Mouse (Mus musculus) hindbrain, embryonic 14.5 days (tissue): ENCODE data around the gene Nfic. TPM values are rescaled to one million over a fixed set of nuclear protein-coding genes. Genes with fewer than 3 reads are reported as not detected.

Experiments used
- ATAC-seq: fragments of 200-750 bp; cut with Nextera tagmentation; 2 replicates; pipeline ENCODE4 v1.8.0; 2017; ENCODE audit warnings: moderate number of reproducible peaks, mild to moderate bottlenecking, moderate TSS enrichment, moderate library complexity; ENCODE audit not compliant: low FRiP score
- DNase-seq: peaks from one replicate; pipeline ENCODE4 v3.0.0-alpha.2; 2015; ENCODE audit warnings: low spot score
- H3K27ac ChIP-seq: fragments of 300-500 bp; sonication (generic); 2 replicates; pipeline ENCODE4 v1.5.1; 2014; ENCODE audit warnings: mild to moderate bottlenecking, moderate library complexity
- H3K27me3 ChIP-seq: fragments of 300-500 bp; sonication (generic); 2 replicates; pipeline ENCODE4 v1.6.1; 2014; ENCODE audit warnings: mild to moderate bottlenecking, low read length, mixed read lengths; ENCODE audit not compliant: control insufficient read depth, insufficient read depth
- H3K36me3 ChIP-seq: fragments of 300-500 bp; sonication (generic); replicated peaks from 2 replicates; pipeline ENCODE4 v1.6.1; 2014; ENCODE audit not compliant: control insufficient read depth, insufficient read depth
- H3K4me1 ChIP-seq: fragments of 300-500 bp; sonication (generic); replicated peaks from 2 replicates; pipeline ENCODE4 v1.6.1; 2014; ENCODE audit warnings: antibody characterized with exemption, low read length, mixed read lengths; ENCODE audit not compliant: control insufficient read depth, insufficient read depth
- H3K4me2 ChIP-seq: fragments of 300-500 bp; sonication (generic); replicated peaks from 2 replicates; pipeline ENCODE4 v1.6.1; 2014; ENCODE audit warnings: mild to moderate bottlenecking, moderate library complexity
- H3K4me3 ChIP-seq: fragments of 300-500 bp; sonication (generic); replicated peaks from 2 replicates; pipeline ENCODE4 v1.5.1; 2014; ENCODE audit warnings: mild to moderate bottlenecking, low read length
- H3K9ac ChIP-seq: fragments of 300-500 bp; sonication (generic); 2 replicates; pipeline ENCODE4 v1.6.1; 2014
- H3K9me3 ChIP-seq: fragments of 300-500 bp; sonication (generic); 2 replicates; pipeline ENCODE4 v1.6.1; 2016; ENCODE audit warnings: low read length; ENCODE audit not compliant: control insufficient read depth
- WGBS: fragments of 180-500 bp; shearing (Covaris S2); extraction: QIAGEN DNeasy Blood & Tissue Kit; methylation state at CpG from one replicate; pipeline ENCODE4 v1.1.7; 2014; 5-methylcytosine and 5-hydroxymethylcytosine counted together
- polyA plus RNA-seq: library from polyadenylated mRNA; unstranded; fragments of >200 nt; fragmentation: Nextera tagmentation; extraction: Ambion mirVana; gene quantifications from 2 replicates; pipeline ENCODE4 v1.2.1, GENCODE M21; 2014

Nfic gene
- polyA plus RNA-seq, 1 experiment from 2014 or later = 25.8 TPM

GRCm38 (mm10) chr10:81411471-81412400, 43.7 kb downstream of the Nfic start:
- Histone ChIP-seq H3K4me1 (peaks cover 42% of the 10 kb centered on the region), H3K9me3 (no peaks in the 10 kb centered on the region), H3K4me3 (no peak overlapping the region), H3K27ac (peak overlapping the region; percentile 64), H3K4me2 (no peak overlapping the region), H3K9ac (no peak overlapping the region), H3K36me3 (peaks cover 17% of the 10 kb centered on the region), H3K27me3 (peaks cover 15% of the 10 kb centered on the region; the same call in 1 of the 2 replicates)
- WGBS = 40% methylated on average over 16 of the region's 18 CpGs
- ATAC-seq = 0 out of 2 replicates have a peak, but pooled peaks have one; percentile 16
- peak; percentile 60 for DNase-seq

DNA sequence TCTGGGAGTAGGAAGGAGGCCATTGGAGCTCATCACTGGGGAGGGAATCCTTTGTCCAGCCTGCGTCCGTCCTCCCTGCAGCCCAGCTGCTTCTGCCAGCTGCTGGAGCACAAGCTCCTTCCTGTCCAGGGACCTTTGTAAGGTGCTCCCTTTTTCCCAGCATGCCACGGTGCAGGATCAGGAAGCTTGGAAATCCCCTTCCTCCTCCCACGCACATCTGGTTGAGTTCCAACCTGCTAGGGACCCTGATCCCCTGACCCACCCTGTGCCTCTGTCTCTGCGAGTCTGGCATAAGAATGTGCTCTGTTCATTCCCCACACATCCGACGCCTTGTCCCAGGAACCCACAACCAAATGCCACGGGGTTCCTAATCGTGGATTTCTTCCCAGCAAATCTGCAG, 44.5 kb downstream of the Nfic start:
- 69% methylated on average over 9 of the region's 9 CpGs for WGBS
- Histone ChIP-seq H3K27ac (peak overlapping the region; percentile 64; the same call in 1 of the 2 replicates), H3K36me3 (peaks cover 25% of the 10 kb centered on the region), H3K4me1 (peaks cover 46% of the 10 kb centered on the region), H3K4me2 (no peak overlapping the region), H3K4me3 (no peak overlapping the region), H3K9me3 (no peaks in the 10 kb centered on the region), H3K9ac (no peak overlapping the region), H3K27me3 (peaks cover 15% of the 10 kb centered on the region; the same call in 1 of the 2 replicates)
- DNase-seq = no peak
- ATAC-seq = no peak

DNA sequence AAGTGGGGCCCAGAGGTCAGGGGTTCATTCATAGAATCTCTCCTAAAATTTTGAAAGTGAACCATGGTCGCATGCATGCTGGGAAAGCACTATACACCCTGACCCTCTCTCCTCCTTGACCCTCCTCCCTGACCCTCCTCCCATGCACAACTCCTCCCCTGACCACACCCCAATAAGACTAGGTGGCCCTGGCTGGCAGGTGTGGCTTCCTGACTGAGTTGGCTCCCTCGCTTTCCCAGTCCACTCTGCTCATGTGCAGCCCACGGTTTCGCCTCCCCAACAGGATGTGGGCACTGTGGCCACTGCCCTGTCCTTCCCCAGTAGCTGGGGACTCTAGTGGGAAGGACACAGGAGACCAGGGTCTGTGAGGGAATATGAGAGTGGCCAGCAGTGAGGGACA, 45.1 kb downstream of the Nfic start:
- Histone ChIP-seq H3K4me1 (peaks cover 46% of the 10 kb centered on the region), H3K9me3 (no peaks in the 10 kb centered on the region), H3K36me3 (peaks cover 31% of the 10 kb centered on the region), H3K9ac (no peak overlapping the region; the same call in 1 of the 2 replicates), H3K27ac (no peak overlapping the region), H3K27me3 (peaks cover 15% of the 10 kb centered on the region; the same call in 1 of the 2 replicates), H3K4me2 (no peak overlapping the region), H3K4me3 (no peak overlapping the region)
- DNase-seq (no peak), ATAC-seq (no peak)
- WGBS = 76% methylated on average over 4 of the region's 4 CpGs

- Histone ChIP-seq H3K9me3 (no peaks in the 10 kb centered on the region), H3K36me3 (peaks cover 41% of the 10 kb centered on the region)
These were observed 46.1 kb downstream of the Nfic start for GRCm38 (mm10) chr10:81409330-81409729.

GRCm38 (mm10) chr10:81408871-81409291, 46.6 kb downstream of the Nfic start:
- peaks cover 15% of the 10 kb centered on the region; the same call in 1 of the 2 replicates for H3K27me3 ChIP-seq
- no peak for ATAC-seq
- no peak for DNase-seq
- H3K4me2 ChIP-seq = no peak overlapping the region
- H3K9me3 ChIP-seq = no peaks in the 10 kb centered on the region
- no peak overlapping the region for H3K4me3 ChIP-seq
- peaks cover 40% of the 10 kb centered on the region for H3K4me1 ChIP-seq
- peaks cover 46% of the 10 kb centered on the region for H3K36me3 ChIP-seq
- WGBS = 20% methylated on average over 9 of the region's 9 CpGs
- H3K9ac ChIP-seq = no peak overlapping the region
- H3K27ac ChIP-seq = no peak overlapping the region

More at GRCm38 (mm10) chr10:81409330-81409729, 46.1 kb downstream of the Nfic start:
- 13% methylated on average over 8 of the region's 8 CpGs for WGBS
- Histone ChIP-seq H3K4me3 (no peak overlapping the region), H3K9ac (no peak overlapping the region), H3K4me1 (peaks cover 45% of the 10 kb centered on the region), H3K4me2 (0 out of 2 replicates have a peak overlapping the region, but pooled peaks have one; percentile 4), H3K27ac (no peak overlapping the region), H3K27me3 (peaks cover 15% of the 10 kb centered on the region; the same call in 1 of the 2 replicates)
- ATAC-seq (no peak), DNase-seq (no peak)

DNA sequence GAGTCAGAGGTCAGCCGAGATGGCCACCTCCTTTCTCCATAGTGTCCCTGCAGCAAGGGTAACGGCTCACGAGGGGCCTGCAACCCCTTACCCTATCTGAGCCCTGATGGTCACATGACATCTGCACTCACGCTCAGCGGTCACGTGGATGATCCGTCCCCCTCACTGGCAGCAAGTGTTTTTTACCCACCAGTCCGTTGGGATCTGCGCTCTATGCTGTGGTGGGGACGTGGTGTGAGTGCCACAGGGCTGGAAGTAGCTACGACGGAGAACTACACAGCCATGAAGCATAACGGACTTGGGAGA, 47.1 kb downstream of the Nfic start:
- no peak overlapping the region for H3K9ac ChIP-seq
- H3K9me3 ChIP-seq = no peaks in the 10 kb centered on the region
- 47% methylated on average over 13 of the region's 13 CpGs for WGBS
- ATAC-seq (no peak), DNase-seq (no peak)
- no peak overlapping the region for H3K4me3 ChIP-seq
- H3K27me3 ChIP-seq = peaks cover 15% of the 10 kb centered on the region; the same call in 1 of the 2 replicates
- H3K4me2 ChIP-seq = no peak overlapping the region
- H3K4me1 ChIP-seq = peaks cover 39% of the 10 kb centered on the region
- no peak overlapping the region for H3K27ac ChIP-seq
- H3K36me3 ChIP-seq = peaks cover 51% of the 10 kb centered on the region

GRCm38 (mm10) chr10:81407539-81408423, 47.7 kb downstream of the Nfic start:
- Histone ChIP-seq H3K27ac (peak overlapping the region; percentile 51; the same call in 1 of the 2 replicates), H3K9ac (peak overlapping the region; percentile 34; the same call in 1 of the 2 replicates), H3K9me3 (no peaks in the 10 kb centered on the region), H3K4me3 (peak overlapping the region; percentile 14; the same call in 1 of the 2 replicates), H3K27me3 (peaks cover 15% of the 10 kb centered on the region; the same call in 1 of the 2 replicates), H3K36me3 (peaks cover 57% of the 10 kb centered on the region), H3K4me2 (peak overlapping the region; percentile 43), H3K4me1 (peaks cover 45% of the 10 kb centered on the region)
- WGBS = 27% methylated on average over 31 of the region's 31 CpGs
- DNase-seq (peak; percentile 76), ATAC-seq (no peak)

- no peaks in the 10 kb centered on the region for H3K9me3 ChIP-seq
- H3K27ac ChIP-seq = peak overlapping the region; percentile 51; the same call in 1 of the 2 replicates
- 24% methylated on average over 24 of the region's 24 CpGs for WGBS
- H3K4me1 ChIP-seq = peaks cover 48% of the 10 kb centered on the region
- H3K9ac ChIP-seq = peak overlapping the region; percentile 34; the same call in 1 of the 2 replicates
- H3K4me2 ChIP-seq = peak overlapping the region; percentile 43
- DNase-seq = no peak
- peaks cover 58% of the 10 kb centered on the region for H3K36me3 ChIP-seq
- ATAC-seq = no peak
- peak overlapping the region; percentile 14; the same call in 1 of the 2 replicates for H3K4me3 ChIP-seq
- peaks cover 15% of the 10 kb centered on the region; the same call in 1 of the 2 replicates for H3K27me3 ChIP-seq
These were observed 48.7 kb downstream of the Nfic start for GRCm38 (mm10) chr10:81406504-81407440.
